In genomic region chr6:38065501-38066122, GRCm38 (mm10) we compare ENCODE assay signal across 8 mouse cellular contexts. TPM values are rescaled to one million over a fixed set of nuclear protein-coding genes. Genes with fewer than 3 reads are reported as not detected.
DNase-seq lines count a peak whose midpoint lies in the region; ATAC-seq and TF ChIP-seq lines count a peak whose summit lies in the region.

No protein-coding gene starts in this region.

- 0 out of 2 replicates have a peak, but pooled peaks cover 4% of the 10 kb centered on the region for H3K4me1 ChIP-seq in kidney, embryonic 14.5 days (ENCODE audit: control insufficient read depth, insufficient read depth, low read length)
- peaks cover 8% of the 10 kb centered on the region; the same call in 1 of the 2 replicates for H3K4me1 ChIP-seq in cerebellum, adult 2 months (ENCODE audit: control insufficient read depth, insufficient read depth, low read length)
- H3K4me1 ChIP-seq in hindbrain, embryonic 13.5 days (replicated peaks), result peaks cover 10% of the 10 kb centered on the region

- peaks cover 10% of the 10 kb centered on the region for H3K9me3 ChIP-seq in kidney, embryonic 14.5 days (ENCODE audit: control insufficient read depth, low read length)
- H3K9me3 ChIP-seq in hindbrain, embryonic 13.5 days, result no peaks in the 10 kb centered on the region

- no peak overlapping the region for H3K4me3 ChIP-seq in kidney, embryonic 14.5 days (ENCODE audit: low read length)
- H3K4me3 ChIP-seq in cerebellum, adult 2 months (replicated peaks; ENCODE audit: insufficient read depth, low read depth, low read length), result peak overlapping the region; percentile 20
- no peak overlapping the region for H3K4me3 ChIP-seq in hindbrain, embryonic 13.5 days

- H3K4me2 ChIP-seq in kidney, embryonic 14.5 days (replicated peaks; ENCODE audit: low read depth, low read length), result no peak overlapping the region
- H3K4me2 ChIP-seq in hindbrain, embryonic 13.5 days, result 0 out of 2 replicates have a peak overlapping the region, but pooled peaks have one; percentile 13

- ATAC-seq in kidney, embryonic 14.5 days (ENCODE audit: low FRiP score, low TSS enrichment), result 0 out of 2 replicates have a peak, but pooled peaks have one; percentile 63
- ATAC-seq in hindbrain, embryonic 13.5 days (ENCODE audit: low FRiP score), result peak; percentile 57; the same call in 1 of the 2 replicates
- ATAC-seq in megakaryocyte, adult 5-6 weeks (ENCODE audit: poor library complexity, severe bottlenecking), result peak; percentile 72

- no peak for TF ChIP-seq POLR2A in cerebellum, adult 2 months (IDR thresholded peaks at IDR 0.05; ENCODE audit: borderline replicate concordance, insufficient read depth, low read length)

- H3K9ac ChIP-seq in kidney, embryonic 14.5 days (ENCODE audit: low read depth, low read length), result no peak overlapping the region
- 0 out of 2 replicates have a peak overlapping the region, but pooled peaks have one; percentile 19 for H3K9ac ChIP-seq in hindbrain, embryonic 13.5 days

- no peaks in the 10 kb centered on the region for H3K27me3 ChIP-seq in kidney, embryonic 14.5 days (ENCODE audit: control insufficient read depth, insufficient read depth, low read length)
- H3K27me3 ChIP-seq in cerebellum, adult 2 months (ENCODE audit: control insufficient read depth, insufficient read depth, low read length), result no peaks in the 10 kb centered on the region
- H3K27me3 ChIP-seq in hindbrain, embryonic 13.5 days, result no peaks in the 10 kb centered on the region

- intact Hi-C loops in heart, postnatal 36 days (cut with DNase I), result loop anchor here (1.0 to 10.0 kb wide), 4 partner anchors 58 to 713 kb away; partner anchors contain the start of gene Trim24

- no peak overlapping the region for H3K27ac ChIP-seq in kidney, embryonic 14.5 days (ENCODE audit: low read depth, low read length)
- no peak overlapping the region for H3K27ac ChIP-seq in cerebellum, adult 2 months (ENCODE audit: insufficient read depth, low read length)
- H3K27ac ChIP-seq in hindbrain, embryonic 13.5 days, result no peak overlapping the region

- TF ChIP-seq CTCF in cerebellum, adult 2 months (IDR thresholded peaks at IDR 0.05; ENCODE audit: borderline replicate concordance, insufficient read depth, low read depth, low read length), result no peak

- H3K36me3 ChIP-seq in kidney, embryonic 14.5 days (ENCODE audit: control insufficient read depth, insufficient read depth, low read length), result no peaks in the 10 kb centered on the region
- no peaks in the 10 kb centered on the region for H3K36me3 ChIP-seq in hindbrain, embryonic 13.5 days

- 73% methylated on average over 11 of the region's 11 CpGs for WGBS in kidney, embryonic 14.5 days
- WGBS in cerebellum, adult 2 months, result 12% methylated on average over 11 of the region's 11 CpGs
- WGBS in hindbrain, embryonic 13.5 days, result 76% methylated on average over 11 of the region's 11 CpGs

- DNase-seq in kidney, postnatal 36 days, result no peak
- peak; percentile 35 to 41 for DNase-seq in cerebellum, adult 2 months
- DNase-seq in adrenal gland, adult 8-10 months, result no peak
- no peak for DNase-seq in testis, postnatal 10 days (ENCODE audit: low spot score)
- no peak for DNase-seq in heart, postnatal 36 days

RNA-seq across cellular contexts. Expression of gene Svopl, which starts 18.8 kb away (rescaled TPM):
- 10.2 and 17.8 TPM in 2 replicates for polyA plus RNA-seq in kidney, embryonic 14.5 days (2014; fragmentation: Nextera tagmentation; extraction: Ambion mirVana)
- polyA plus RNA-seq in cerebellum, adult 2 months (2012; rRNA removed), result 0.11 and 0.29 TPM in 2 replicates
- 1.5 and 3.1 TPM in 2 replicates for polyA plus RNA-seq in hindbrain, embryonic 13.5 days (2015; fragmentation: Nextera tagmentation; extraction: Ambion mirVana)
- not detected in 2 replicates for total RNA-seq in megakaryocyte, adult 5-6 weeks (2015)
- total RNA-seq in megakaryocyte, adult 5-6 weeks (2017), result not detected in 2 replicates
- 1 to 10 TPM in 2 of 4 experiments, under 1 TPM in 2; 0.70 to 1.1 (median 0.96) TPM for total RNA-seq in adrenal gland, adult 8-10 months (2022)
- total RNA-seq in heart, postnatal 36 days (2021), result under 1 TPM; 0.39 to 0.68 TPM

RNA-seq across cellular contexts. Expression of gene Tmem213, which starts 43.4 kb away (rescaled TPM):
- 19.9 and 22.2 TPM in 2 replicates for polyA plus RNA-seq in kidney, embryonic 14.5 days (2014; fragmentation: Nextera tagmentation; extraction: Ambion mirVana)
- polyA plus RNA-seq in cerebellum, adult 2 months (2012; rRNA removed), result not detected in 2 replicates
- polyA plus RNA-seq in hindbrain, embryonic 13.5 days (2015; fragmentation: Nextera tagmentation; extraction: Ambion mirVana), result not detected in 2 replicates
- not detected in 2 replicates for total RNA-seq in megakaryocyte, adult 5-6 weeks (2015)
- total RNA-seq in megakaryocyte, adult 5-6 weeks (2017), result not detected in 2 replicates
- total RNA-seq in adrenal gland, adult 8-10 months (2022), result not detected
- total RNA-seq in heart, postnatal 36 days (2021), result not detected

RNA-seq across cellular contexts. Expression of gene Atp6v0a4, which starts 58.8 kb away (rescaled TPM):
- 2.6 and 3.0 TPM in 2 replicates for polyA plus RNA-seq in kidney, embryonic 14.5 days (2014; fragmentation: Nextera tagmentation; extraction: Ambion mirVana)
- polyA plus RNA-seq in cerebellum, adult 2 months (2012; rRNA removed), result 0.19 and 0.25 TPM in 2 replicates
- 0.18 and 0.34 TPM in 2 replicates for polyA plus RNA-seq in hindbrain, embryonic 13.5 days (2015; fragmentation: Nextera tagmentation; extraction: Ambion mirVana)
- not detected in 2 replicates for total RNA-seq in megakaryocyte, adult 5-6 weeks (2015)
- total RNA-seq in megakaryocyte, adult 5-6 weeks (2017), result not detected in 2 replicates
- total RNA-seq in adrenal gland, adult 8-10 months (2022), result 1 to 10 TPM in 3 of 4 experiments, under 1 TPM in 1; 0.80 to 3.0 (median 2.3) TPM
- 1 to 10 TPM; 1.9 to 2.1 TPM for total RNA-seq in heart, postnatal 36 days (2021)

Comparison
In these comparisons a context has a peak if more than half of its experiments do, and no peak if none do; other contexts are left out.
1. DNase-seq: peak in cerebellum, adult 2 months (2 of 2); none in kidney, postnatal 36 days (0 of 2), adrenal gland, adult 8-10 months (single experiment), testis, postnatal 10 days (single experiment) and heart, postnatal 36 days (0 of 2).
2. Peak in every context shown above with its lines, with median percentiles within 50 percentile points of each other: ATAC-seq.